Mouse (Mus musculus): ENCODE measurements at regions not wholly inside any gene's neighbourhood (a gene's known extent, or its start where the extent isn't known, plus 50 kb on each side); places are given as distances from the start of the nearest gene placed in this dataset.

DNA sequence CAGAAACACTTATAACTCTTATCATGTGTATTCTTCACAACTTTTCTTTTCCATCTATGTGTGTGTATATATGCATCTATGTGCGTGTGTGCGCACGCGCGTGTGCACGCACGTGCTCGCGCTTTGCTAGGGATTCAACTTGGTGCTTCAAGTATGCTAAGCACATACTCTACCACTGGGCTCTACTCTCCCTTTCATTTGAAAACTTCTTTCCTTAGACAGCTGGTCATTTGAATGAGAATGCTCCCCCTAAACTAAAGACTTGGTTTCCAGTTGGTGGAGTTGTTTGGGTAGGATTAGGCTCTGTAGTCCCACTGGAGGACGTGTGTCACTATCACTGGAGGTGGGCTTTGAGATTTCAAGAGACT is 52.2 kb upstream of the Med13 start:
- TF ChIP-seq POLR2A (IDR thresholded peaks at IDR 0.05; ENCODE audit: borderline replicate concordance, control insufficient read depth, low read depth, low read length) (no peak), CTCF (IDR thresholded peaks at IDR 0.05; ENCODE audit: control insufficient read depth, insufficient read depth, low read length) (no peak)

Measured in bone marrow, adult 2 months (tissue).